Mouse (Mus musculus) yolk sac, embryonic 10.5 days (tissue): ENCODE measurements around the gene Arhgap8.
A peak's percentile ranks its signal among the peaks of the same experiment; 100 is the strongest.

ENCODE experiments used
- DNase-seq: peaks from one replicate; pipeline ENCODE4 v3.0.0-alpha.2; 2017; ENCODE audit warnings: low spot score

Arhgap8 gene

DNA sequence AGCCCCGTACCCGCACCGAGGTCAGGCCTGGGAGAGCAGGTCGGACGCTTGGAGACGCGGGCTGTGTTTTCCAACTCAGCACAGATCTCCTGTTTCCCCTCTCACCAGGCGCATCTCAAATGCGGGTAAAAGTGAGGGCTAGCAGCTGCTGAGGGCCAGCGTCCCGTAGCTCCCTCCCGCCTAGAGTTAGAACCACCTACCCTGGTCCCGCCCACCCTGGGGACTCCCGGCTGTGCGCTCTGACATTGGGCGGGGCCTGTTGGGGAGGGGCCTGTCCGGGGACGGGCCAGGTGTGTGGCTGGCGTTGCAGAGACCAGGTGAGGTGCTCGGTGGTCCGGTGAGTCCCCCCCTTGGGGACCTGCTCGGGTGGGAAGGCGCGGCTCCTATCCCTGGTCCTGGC is at the start of gene Arhgap8:
Gene Arhgap8 (plus strand): TSS at position 262 of the 400 bp plus-strand sequence.
- peak; percentile 87 for DNase-seq

DNA sequence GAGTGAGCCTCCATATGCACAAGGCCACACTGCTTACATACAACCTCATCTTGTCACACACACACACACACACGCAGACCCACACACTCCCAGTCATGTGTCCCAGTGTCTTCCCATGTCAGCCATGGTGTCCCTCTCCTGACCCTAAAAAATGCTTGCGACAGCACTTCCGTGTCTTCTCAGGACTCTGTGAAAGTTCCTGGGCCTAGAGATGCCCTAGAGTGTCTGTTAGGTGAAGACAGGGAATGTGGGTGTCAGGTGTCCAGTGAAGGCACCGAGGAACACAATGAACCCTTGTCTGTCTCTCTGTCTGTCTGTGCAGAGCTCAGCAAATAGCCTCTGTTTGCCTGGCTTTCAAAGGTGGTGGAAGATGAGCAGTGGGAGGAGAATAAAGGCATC is 49.2 kb upstream of the Arhgap8 start:
- no peak for DNase-seq

DNA sequence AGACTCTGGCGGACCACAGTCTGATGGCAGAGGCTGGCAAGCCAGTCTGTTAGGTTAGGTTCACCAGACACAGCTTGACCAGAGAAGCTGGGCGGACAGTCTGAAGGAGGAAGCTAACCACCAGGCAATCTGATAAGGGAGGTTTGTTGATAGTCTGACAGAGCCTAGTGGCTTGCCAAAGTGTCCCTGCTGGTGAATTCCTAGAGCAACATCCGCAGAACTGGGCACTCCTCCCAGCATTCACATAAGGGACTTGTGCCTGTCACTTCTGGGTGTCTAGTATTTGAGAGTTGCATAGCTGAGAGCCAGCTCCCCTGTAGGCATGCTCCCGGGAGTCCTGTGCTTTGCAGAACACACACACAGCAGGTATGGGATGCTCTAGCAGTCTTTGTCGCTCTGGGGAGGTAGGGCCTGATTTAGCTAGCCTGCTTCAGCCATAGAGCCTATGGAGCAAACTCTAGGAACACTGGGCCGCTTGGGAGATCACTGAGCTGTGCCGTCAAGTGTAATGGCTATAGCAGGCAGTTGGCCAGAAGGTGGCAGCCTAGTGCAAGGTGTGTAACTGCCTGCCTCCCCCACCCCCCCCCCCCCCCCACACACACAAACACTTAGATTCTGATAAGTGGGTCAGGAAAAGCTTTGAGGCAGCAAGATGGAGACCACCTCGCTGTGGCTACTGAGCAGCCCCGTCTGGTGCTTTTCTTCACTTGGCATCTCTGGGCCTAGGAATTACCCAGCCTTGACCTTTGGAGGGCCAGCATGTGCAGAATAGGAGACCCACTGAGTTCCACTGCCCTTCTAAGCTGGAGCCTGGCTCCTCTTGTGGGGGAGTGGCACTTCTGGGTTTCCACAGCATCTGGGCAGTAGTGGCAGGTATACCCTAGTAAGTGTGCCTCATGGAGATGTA is 48.2 kb upstream of the Arhgap8 start:
- peak; percentile 73 for DNase-seq

DNA sequence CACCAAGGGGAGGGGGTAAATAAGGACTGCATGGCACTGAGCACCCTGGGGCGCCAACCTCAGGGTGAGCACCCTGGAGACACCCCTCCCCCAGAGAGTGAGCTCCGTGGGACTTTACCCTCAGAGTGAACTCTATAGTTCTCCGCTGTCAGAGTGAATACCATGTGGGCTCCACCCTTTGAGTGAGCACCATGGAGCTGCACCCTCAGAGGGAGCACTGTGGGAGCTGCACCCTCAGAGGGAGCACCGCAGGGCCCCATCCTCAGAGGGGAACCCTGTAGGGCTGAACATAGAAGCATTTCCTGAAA is 47.6 kb upstream of the Arhgap8 start:
- DNase-seq: no peak

DNA sequence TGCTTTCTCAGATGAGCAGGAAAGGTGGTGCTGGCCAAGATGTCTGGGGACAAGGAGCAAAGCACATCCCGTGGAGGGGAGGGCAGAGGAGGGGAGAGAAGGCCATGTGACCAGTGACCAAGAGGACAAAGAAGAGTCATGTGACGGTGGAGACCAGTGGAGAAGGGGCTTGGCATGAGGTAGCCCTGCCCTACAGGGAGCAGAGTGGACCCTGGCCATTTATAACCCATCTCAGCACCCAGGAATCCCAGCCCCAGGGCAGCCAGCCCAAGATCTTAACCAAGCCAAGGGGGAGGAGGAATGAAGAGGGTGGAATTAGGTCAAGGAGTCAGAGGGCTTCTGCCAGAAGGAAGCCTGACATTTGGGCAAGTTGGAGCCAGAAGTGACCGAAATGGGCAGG is 47.2 kb upstream of the Arhgap8 start:
- DNase-seq: peak; percentile 88

DNA sequence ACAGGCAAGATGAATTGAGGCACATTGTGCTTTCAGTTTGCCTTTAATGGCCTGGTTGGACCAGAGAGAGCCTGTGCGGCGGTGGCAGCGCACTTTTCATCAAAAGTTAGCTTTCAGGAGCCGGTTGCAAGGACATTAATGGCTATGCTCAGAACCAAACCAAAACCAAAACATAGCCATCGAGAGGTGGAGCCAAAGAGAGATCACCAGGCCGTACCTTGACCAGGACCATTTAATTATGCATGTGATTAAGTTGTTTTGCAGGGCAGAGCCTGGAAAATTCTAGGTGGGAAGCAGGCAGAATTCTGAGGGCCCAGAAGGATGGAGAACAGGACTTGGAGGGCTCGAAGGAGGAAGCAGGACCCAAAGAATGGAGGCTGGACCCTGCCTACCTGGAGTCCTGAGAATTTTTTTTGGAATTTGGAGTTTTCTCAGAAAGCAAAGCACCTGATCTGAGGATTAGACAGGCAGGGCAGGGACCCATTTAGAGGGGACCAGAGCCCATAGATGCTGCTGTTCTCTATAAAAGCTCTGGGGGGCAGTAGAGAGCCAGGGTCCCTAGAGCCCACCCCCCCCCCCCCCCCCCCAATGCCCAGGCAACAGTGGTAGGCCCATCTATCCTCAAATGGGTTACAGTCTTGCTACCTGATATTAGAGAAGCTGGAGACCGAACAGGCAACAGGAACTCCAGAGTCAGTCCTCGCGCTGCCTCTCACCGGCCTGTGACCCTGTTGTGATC is 45.4 kb upstream of the Arhgap8 start:
- DNase-seq: no peak

DNA sequence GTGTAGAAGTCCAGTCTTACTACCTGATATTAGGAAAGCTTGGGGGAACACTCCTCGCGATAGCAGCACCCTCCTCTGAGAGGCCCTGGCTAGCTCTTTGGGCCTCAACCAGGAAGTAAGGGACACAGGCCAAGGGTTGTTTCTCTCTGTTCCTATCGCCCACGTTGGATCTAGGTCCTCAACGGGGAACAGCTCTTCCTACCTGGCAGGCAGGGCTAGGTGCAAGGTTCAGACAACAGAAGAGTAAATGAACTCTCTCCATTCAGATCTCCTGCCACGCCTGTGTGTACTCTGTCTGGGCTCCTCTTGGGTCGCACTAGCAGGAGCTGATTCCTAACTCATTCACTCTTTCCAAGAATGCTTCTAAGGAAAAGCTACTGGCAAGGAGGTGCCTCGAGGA is 44.5 kb upstream of the Arhgap8 start:
- DNase-seq: peak; percentile 83

DNA sequence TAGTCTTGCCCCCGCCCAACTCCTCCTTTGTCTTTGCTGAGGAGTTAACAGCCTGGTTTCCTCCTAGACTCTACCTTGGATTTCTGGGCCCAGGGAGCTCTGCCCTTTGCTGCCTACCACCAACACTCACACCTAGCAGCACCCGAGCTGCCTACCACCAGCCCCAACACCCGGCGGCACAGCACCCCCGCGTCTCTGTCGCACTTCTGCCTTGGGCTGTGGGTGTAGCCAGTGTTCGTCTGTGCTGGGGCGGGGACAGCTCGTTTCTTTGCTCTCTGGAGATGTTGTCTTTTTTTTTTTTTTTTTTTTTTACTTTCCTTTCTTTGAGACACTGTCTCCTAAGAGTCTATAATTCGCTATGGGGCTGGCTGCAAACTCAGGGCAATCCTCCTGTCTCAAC is 41.9 kb upstream of the Arhgap8 start:
- DNase-seq: no peak

DNA sequence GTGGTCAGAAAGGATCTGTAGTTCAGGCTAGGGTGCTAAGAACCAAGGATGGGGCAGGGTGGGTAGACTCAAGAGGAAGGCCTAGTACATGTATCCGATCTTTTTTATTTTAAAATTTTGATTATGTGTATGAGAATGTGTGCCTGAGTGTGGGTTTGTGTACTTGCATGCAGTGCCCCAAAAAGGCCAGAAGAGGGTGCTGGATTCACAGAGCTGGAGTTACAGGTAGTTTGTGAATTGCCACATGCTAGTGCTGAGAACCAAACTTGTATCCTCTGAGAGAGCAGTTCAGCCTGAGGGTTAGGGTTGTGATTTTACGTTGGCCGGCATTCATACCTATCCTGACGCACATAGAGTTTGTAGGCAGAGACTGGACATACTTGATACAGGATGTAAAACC is 40.8 kb upstream of the Arhgap8 start:
- no peak for DNase-seq

DNA sequence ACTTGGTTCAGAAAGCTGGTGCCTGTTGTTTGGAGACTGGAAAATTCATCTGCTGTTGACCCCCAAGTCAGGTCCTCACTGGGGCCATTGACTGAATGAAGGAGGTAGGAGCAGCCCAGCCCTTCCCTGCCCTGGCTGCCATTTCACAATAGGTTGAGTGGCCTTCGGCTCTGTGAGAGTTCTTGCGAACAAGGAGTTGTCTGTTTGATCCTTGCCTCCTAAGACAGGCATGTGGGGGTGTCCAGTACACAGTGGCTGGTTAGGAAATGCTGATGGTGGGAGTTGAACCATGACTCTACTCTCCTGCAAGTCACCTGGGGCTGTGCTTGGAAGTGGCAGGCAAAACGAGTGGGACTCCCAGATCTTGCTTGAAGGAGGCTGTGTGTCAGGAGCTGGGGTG is 40.1 kb upstream of the Arhgap8 start:
- peak; percentile 70 for DNase-seq

DNA sequence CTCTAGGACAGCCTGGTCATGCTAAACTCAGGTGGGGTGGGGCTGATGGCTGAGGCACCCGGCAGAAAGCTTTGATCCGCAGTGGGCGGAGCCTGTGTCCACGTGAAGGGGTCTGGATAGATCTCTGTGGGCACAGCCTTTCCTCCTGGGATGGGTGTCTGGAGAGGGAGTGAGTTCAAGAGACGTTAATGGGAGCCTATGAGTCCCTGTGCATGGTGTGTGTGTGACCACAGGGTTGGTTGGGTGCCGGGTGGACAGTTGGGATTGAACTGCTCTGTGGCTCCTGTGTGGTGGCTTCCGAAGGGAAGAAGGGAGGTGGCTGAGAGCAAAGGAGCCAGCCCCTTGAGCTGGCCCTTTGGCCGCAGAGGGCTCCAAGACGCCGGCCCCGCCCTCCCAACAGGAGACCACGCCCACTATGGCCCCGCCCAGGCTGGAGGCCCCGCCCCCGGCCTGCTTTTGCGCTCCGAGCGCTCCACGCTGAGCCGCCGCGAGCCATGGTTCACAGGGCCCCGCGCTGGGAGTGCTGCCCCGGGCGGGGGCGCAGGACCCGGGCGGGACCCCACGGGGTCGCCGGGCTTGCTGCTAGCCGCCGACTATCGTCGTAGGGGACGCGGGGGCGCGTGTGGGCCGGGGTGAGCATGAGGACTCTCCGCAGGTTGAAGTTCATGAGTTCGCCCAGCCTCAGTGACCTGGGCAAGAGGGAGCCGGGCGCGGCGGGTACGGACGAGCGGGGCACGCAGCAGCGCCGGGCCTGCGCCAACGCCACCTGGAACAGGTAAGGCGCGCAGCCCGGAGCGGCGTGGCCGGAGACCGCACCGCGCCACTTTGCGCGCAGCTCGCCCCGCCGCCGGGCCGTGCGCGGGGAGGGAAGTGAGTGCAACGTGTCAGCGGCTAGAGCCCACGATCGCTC is 39.1 kb upstream of the Arhgap8 start:
- peak; percentile 96 for DNase-seq

DNA sequence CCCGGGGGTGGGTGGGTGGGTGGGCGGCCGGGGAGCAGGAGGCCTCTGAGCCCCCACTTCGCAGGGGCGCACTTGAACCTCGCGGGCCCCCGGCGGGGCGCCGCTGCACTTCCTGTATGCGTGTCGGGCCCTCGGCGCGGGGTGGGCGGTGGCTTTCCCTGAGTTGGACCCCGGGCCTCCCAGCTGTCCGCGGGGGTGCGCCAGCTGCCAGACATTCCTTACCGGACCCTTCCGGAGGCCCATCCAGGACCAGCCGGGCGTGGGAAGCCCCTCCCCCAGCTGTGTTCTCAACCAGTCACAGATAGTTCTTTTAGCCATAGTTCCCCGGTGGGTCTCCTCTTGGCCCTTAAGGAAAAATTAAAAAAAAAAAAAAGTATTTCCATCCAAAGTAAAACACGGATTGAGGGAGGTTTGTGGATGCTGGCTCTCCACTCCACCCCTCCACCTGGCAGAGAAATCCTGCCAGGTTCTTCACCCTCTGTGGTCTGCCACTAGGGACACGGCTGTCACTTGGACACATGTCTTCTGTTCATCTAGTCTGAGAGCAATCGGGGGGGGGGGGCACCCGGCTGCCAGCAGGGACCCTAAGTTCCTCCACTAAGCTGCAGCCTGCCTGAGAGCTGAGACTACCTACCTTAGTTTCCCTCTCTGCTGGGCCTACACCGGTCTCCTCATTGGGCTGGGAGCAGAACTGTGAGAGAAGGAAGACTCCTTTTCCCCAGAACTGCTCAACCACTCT is 38.2 kb upstream of the Arhgap8 start:
- DNase-seq: peak; percentile 84

DNA sequence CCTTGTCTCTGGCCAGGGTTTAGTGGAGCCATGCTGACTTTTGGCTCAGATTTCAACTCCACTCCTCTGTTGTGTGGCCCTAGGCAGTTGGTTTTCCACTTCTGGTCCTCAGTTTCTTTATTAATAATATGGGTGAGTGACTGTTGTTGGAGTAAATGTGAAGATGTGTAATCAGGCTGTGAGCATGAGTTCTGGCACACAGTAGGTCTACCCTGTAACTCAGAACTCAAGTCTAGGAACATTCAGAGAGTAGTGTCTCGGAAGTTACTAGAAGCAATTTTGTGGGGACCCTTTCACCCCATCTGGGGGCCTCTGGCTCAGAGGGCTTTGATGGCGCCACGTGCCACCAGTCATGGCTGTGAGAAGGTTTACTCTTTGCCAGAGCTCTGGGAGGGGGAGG is 37.6 kb upstream of the Arhgap8 start:
- no peak for DNase-seq

DNA sequence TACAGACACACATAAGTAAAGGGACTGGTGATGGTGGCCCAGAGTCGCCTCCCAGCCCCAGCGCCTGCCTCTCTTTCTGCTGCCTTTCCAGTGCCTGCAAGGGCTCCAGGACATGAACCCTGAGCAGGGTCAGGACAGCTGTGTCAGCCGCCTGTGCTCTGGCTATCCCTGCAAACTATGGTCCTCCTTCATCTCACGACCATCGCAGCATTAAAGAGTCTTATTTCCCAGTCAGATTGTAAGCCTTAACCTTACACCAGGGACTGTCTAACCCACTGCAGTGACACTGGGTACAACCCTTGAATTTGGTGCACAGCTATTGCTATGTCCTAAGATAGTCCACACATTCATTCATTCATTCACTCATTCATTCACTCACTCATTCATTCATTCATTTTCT is 37.0 kb upstream of the Arhgap8 start:
- DNase-seq: no peak

DNA sequence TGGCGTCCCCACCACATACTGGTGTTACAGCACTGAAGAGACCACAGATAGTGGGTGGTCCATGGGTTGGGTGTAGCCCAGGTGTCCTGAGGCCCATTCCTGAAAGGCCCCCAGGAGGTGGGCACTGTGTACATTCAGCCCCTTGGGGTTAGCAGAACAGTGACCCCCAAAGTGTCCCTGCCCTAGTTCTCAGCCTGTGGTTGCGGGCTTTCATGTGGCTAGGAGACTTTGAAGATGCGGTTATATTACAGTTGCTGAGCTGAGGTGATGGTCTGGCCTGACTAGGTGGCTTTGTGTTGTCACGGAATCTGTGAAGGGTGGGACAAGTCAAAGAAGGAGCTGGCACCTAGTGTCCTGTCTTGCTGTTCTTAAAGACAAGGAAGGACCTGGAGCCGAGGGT is 35.3 kb upstream of the Arhgap8 start:
- DNase-seq: no peak

DNA sequence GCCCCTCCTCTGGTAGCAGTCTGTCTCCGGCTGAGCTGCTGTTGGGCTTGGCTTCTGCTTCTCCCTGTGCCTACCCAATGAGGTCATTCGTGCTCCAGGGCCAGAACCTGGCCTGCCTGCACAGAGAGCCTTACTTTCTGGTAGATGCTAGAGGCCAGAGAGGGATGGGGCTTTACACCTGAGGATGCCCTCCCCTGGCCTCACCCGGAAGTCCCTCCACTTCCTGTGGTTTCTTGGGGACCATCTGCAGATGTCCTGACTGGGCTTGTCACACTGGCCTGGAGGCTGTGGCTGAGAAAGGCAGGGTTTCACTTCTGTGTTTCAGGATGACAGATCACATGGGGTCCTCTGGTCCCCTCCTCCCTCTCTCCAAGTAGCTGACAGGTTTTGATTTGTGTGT is 34.4 kb upstream of the Arhgap8 start:
- DNase-seq: no peak

DNA sequence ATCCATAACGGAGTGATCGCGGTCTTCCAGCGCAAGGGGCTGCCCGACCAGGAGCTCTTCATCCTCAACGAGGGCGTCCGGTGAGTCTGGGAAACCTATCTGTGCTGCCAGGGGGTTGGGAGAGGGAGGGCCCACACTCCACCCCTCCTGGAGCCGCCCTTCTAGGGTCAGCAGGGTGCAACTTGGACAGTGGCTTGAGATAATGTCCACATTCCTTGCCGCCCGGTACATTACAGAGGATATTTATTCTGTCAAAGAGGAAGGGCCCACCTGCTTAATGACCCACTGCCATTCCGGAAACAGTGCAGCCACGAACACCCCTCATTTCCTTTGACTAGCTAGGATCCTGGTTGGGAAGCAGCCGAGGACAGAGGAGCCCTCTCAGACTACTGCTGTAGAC is 31.9 kb upstream of the Arhgap8 start:
- no peak for DNase-seq

DNA sequence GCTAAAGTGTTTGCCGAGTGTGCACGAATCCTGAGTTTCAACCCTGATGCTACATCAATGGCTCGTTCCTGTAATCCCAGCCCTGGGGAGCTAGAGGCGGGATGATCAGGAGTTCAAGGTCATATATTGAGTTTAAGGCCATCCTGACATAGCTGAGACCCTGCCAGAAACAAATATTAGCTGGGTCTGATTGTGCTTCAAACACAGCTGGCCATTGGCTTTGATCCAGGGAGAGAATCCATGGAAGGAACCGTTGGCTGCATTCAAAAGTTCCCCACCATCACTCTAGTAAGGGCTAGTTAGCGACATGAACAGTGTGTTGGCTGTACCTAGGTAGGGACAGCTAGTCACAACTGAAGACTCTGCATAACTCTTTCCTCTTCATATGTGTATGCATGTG is 30.5 kb upstream of the Arhgap8 start:
- no peak for DNase-seq

DNA sequence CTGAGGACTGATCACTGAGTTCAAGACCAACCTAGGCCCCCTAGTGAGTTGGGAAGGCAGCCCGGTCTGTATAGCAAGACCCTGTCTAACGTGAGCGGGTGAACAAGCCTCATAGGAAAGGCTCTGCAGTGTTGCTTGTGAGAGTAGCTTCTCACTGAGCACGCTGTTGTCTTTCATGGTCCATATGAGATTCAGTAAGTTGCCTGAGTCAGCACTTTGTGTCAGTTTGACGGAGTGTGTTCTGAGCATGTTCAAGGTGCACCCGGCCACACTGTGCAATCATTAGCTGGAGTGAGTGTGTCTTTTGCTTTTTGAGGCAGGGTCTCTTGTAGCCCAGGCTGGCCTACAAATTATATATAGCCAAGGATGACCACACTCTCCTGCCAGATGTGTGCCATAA is 28.3 kb upstream of the Arhgap8 start:
- no peak for DNase-seq

DNA sequence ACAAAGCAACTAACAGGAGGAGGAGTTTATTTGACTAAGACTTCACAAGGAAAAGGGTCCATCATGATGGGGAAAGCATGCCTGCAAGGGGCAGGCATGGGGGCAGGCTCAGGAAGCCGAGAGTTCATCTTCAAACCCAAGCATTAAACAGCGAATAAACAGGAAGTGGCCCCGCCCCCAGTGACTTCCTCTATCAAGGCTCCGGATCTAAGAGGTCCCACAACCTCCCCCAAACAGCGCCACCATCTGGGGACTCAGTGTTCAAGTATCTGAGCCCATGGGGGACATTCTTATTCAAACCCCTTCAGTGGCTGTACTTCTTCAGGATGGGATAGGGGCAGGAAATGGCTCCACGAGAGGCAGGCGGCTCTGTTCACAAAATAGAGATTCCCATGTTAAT is 27.2 kb upstream of the Arhgap8 start:
- DNase-seq: no peak

DNA sequence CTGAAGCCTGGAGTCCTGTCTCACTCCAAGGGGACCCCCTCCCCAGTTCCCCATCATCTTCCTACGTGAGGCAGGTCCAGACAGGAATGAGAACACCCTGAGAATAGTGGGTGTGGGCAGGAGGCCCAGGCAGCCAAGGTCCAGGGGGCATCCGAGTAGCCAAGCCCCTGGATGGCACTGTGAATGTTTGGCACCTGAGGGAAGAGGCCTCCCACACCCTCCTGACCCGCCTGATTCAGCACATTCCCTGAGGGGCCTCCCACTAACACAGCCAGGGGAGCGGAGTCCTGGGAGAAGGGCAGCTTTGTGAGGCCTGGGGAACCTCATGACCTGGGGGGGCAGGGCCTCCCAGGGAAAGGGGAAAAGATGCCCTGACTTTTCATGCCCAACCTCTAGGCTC is 23.8 kb upstream of the Arhgap8 start:
- DNase-seq: no peak

DNA sequence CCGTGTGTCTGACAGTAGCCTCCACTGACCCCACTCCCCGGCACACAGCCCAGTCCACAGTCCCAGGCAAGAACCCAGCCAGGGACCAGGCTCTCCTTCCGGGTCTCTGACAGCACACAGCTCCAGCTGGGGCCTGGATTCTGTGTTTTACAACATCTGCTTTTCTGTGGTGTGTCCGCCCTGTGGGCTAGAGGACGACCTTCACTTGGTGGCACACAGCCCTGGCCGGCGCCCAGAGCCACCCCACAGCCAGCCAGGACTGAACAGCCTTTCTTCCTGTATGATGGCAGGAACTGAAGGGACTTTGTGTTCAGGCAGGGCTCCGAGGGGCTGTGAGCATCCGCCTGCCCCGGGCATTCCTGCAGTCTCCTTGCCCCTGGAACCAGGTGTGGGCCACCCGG is 22.2 kb upstream of the Arhgap8 start:
- DNase-seq: no peak
